In the genomic region with DNA sequence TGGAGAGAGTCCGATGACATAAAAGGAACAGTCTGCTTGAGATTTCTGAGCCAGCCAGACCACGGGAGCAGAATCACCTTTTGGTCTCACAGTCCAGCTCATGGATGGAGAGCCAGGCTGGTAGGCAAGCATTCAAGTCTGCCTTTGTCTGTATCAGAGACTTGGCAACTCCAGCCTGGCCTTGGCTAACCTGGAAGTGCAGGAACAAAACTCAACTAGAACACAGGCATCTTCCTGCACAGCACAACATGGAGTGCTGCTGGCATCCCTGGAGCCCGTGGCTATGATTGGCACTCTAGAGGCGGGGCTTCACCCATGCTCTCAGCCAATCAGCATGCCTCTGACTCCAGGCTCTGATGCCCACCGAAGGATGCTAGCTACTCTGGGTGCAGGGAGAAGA, we compare ENCODE assay signal across 16 mouse cellular contexts. TPM values are rescaled to one million over a fixed set of nuclear protein-coding genes. Genes with fewer than 3 reads are reported as not detected.
DNase-seq lines count a peak whose midpoint lies in the region; ATAC-seq and TF ChIP-seq lines count a peak whose summit lies in the region.
"Had no signal": no experiment of that assay in that cellular context is flagged by ENCODE, and none has a peak within 500 bp of the region (broad histone marks: within the 10 kb centered on the region; RNA-seq: fewer than 3 reads in every experiment).

No protein-coding gene starts in this region.

- H3K4me2 ChIP-seq in hindbrain, embryonic 14.5 days (replicated peaks) = no peak overlapping the region
- H3K4me2 ChIP-seq in hindbrain, embryonic 12.5 days (replicated peaks) = no peak overlapping the region
- no peak overlapping the region for H3K4me2 ChIP-seq in midbrain, embryonic 13.5 days (replicated peaks)
- no peak overlapping the region for H3K4me2 ChIP-seq in midbrain, postnatal 0 days (ENCODE audit: low read depth, low read length, poor library complexity, severe bottlenecking)
- H3K4me2 ChIP-seq: liver, embryonic 11.5 days; lung, embryonic 15.5 days; neural tube, embryonic 13.5 days had no signal

- no peak overlapping the region for H3K27ac ChIP-seq in hindbrain, embryonic 14.5 days
- no peak overlapping the region for H3K27ac ChIP-seq in hindbrain, embryonic 12.5 days
- H3K27ac ChIP-seq in midbrain, embryonic 13.5 days = no peak overlapping the region
- no peak overlapping the region for H3K27ac ChIP-seq in midbrain, embryonic 10.5 days (replicated peaks)
- no peak overlapping the region for H3K27ac ChIP-seq in midbrain, postnatal 0 days (ENCODE audit: low read depth, low read length)
- no peak overlapping the region for H3K27ac ChIP-seq in limb, embryonic 10.5 days
- H3K27ac ChIP-seq: lung, embryonic 15.5 days; neural tube, embryonic 13.5 days had no signal

- no peaks in the 10 kb centered on the region for H3K27me3 ChIP-seq in hindbrain, embryonic 14.5 days (ENCODE audit: control insufficient read depth, insufficient read depth, low read length)
- H3K27me3 ChIP-seq in hindbrain, embryonic 12.5 days = no peaks in the 10 kb centered on the region
- H3K27me3 ChIP-seq in midbrain, embryonic 13.5 days = no peaks in the 10 kb centered on the region
- no peaks in the 10 kb centered on the region for H3K27me3 ChIP-seq in midbrain, embryonic 10.5 days (ENCODE audit: low read depth, poor library complexity, severe bottlenecking)
- no peaks in the 10 kb centered on the region for H3K27me3 ChIP-seq in midbrain, postnatal 0 days (ENCODE audit: insufficient read depth, low read length)
- H3K27me3 ChIP-seq in limb, embryonic 10.5 days (ENCODE audit: low read depth, poor library complexity, severe bottlenecking) = no peaks in the 10 kb centered on the region
- H3K27me3 ChIP-seq: lung, embryonic 15.5 days; neural tube, embryonic 13.5 days had no signal

- 68% methylated on average over 5 of the region's 5 CpGs for WGBS in hindbrain, embryonic 14.5 days
- whole genome bisulfite sequencing in hindbrain, embryonic 12.5 days = 62% methylated on average over 5 of the region's 5 CpGs
- 73% methylated on average over 5 of the region's 5 CpGs for WGBS in midbrain, embryonic 13.5 days
- WGBS in midbrain, embryonic 10.5 days = 83% methylated on average over 5 of the region's 5 CpGs
- WGBS in midbrain, postnatal 0 days = 68% methylated on average over 5 of the region's 5 CpGs
- WGBS in limb, embryonic 10.5 days = 92% methylated on average over 5 of the region's 5 CpGs

- H3K9ac ChIP-seq in hindbrain, embryonic 14.5 days = no peak overlapping the region
- H3K9ac ChIP-seq in hindbrain, embryonic 12.5 days = no peak overlapping the region
- no peak overlapping the region for H3K9ac ChIP-seq in midbrain, embryonic 13.5 days (replicated peaks)
- H3K9ac ChIP-seq in midbrain, postnatal 0 days (replicated peaks; ENCODE audit: low read length, poor library complexity, severe bottlenecking) = no peak overlapping the region
- H3K9ac ChIP-seq: lung, embryonic 15.5 days; neural tube, embryonic 13.5 days had no signal

- no peaks in the 10 kb centered on the region for H3K4me1 ChIP-seq in hindbrain, embryonic 14.5 days (replicated peaks; ENCODE audit: control insufficient read depth, insufficient read depth, low read length)
- no peaks in the 10 kb centered on the region for H3K4me1 ChIP-seq in hindbrain, embryonic 12.5 days
- no peaks in the 10 kb centered on the region for H3K4me1 ChIP-seq in midbrain, embryonic 13.5 days (replicated peaks)
- no peaks in the 10 kb centered on the region for H3K4me1 ChIP-seq in midbrain, embryonic 10.5 days
- H3K4me1 ChIP-seq in midbrain, postnatal 0 days (ENCODE audit: insufficient read depth, low read length) = no peaks in the 10 kb centered on the region
- H3K4me1 ChIP-seq in limb, embryonic 10.5 days = no peaks in the 10 kb centered on the region
- H3K4me1 ChIP-seq: lung, embryonic 15.5 days; neural tube, embryonic 13.5 days had no signal

- no peak for TF ChIP-seq CTCF in midbrain, postnatal 0 days (IDR thresholded peaks at IDR 0.05)

- no peaks in the 10 kb centered on the region for H3K9me3 ChIP-seq in hindbrain, embryonic 14.5 days (ENCODE audit: control insufficient read depth, low read length)
- H3K9me3 ChIP-seq in hindbrain, embryonic 12.5 days (replicated peaks) = no peaks in the 10 kb centered on the region
- no peaks in the 10 kb centered on the region for H3K9me3 ChIP-seq in midbrain, embryonic 13.5 days
- H3K9me3 ChIP-seq in midbrain, embryonic 10.5 days (replicated peaks) = no peaks in the 10 kb centered on the region
- no peaks in the 10 kb centered on the region for H3K9me3 ChIP-seq in midbrain, postnatal 0 days (ENCODE audit: low read length)
- H3K9me3 ChIP-seq in limb, embryonic 10.5 days (replicated peaks) = no peaks in the 10 kb centered on the region
- H3K9me3 ChIP-seq: lung, embryonic 15.5 days; neural tube, embryonic 13.5 days had no signal

- H3K4me3 ChIP-seq in hindbrain, embryonic 14.5 days (replicated peaks; ENCODE audit: low read length) = no peak overlapping the region
- H3K4me3 ChIP-seq in hindbrain, embryonic 12.5 days = no peak overlapping the region
- no peak overlapping the region for H3K4me3 ChIP-seq in midbrain, embryonic 13.5 days (replicated peaks)
- H3K4me3 ChIP-seq in midbrain, embryonic 10.5 days = no peak overlapping the region
- H3K4me3 ChIP-seq in midbrain, postnatal 0 days (ENCODE audit: low read depth, low read length) = no peak overlapping the region
- no peak overlapping the region for H3K4me3 ChIP-seq in limb, embryonic 10.5 days
- H3K4me3 ChIP-seq: lung, embryonic 15.5 days; neural tube, embryonic 13.5 days had no signal

- DNase-seq in hindbrain, embryonic 14.5 days (ENCODE audit: low spot score) = peak; percentile 37
- DNase-seq in midbrain, embryonic 10.5 days (ENCODE audit: low spot score) = no peak
- peak; percentile 13 to 16 for DNase-seq in cerebellum, postnatal 36 days
- DNase-seq in midbrain, postnatal 0 days (ENCODE audit: low spot score) = peak; percentile 57
- DNase-seq in limb, embryonic 10.5 days (ENCODE audit: low spot score) = no peak
- DNase-seq: adrenal gland, postnatal 25 days; gastrocnemius, postnatal 14 days; heart, postnatal 14 days; kidney, postnatal 4 days had no signal

- H3K36me3 ChIP-seq in hindbrain, embryonic 14.5 days (replicated peaks; ENCODE audit: control insufficient read depth, insufficient read depth) = no peaks in the 10 kb centered on the region
- no peaks in the 10 kb centered on the region for H3K36me3 ChIP-seq in hindbrain, embryonic 12.5 days
- H3K36me3 ChIP-seq in midbrain, embryonic 13.5 days = no peaks in the 10 kb centered on the region
- H3K36me3 ChIP-seq in midbrain, embryonic 10.5 days = no peaks in the 10 kb centered on the region
- no peaks in the 10 kb centered on the region for H3K36me3 ChIP-seq in midbrain, postnatal 0 days (ENCODE audit: insufficient read depth, low read length)
- H3K36me3 ChIP-seq in limb, embryonic 10.5 days = no peaks in the 10 kb centered on the region
- H3K36me3 ChIP-seq: lung, embryonic 15.5 days; neural tube, embryonic 13.5 days had no signal

- ATAC-seq in hindbrain, embryonic 14.5 days (ENCODE audit: low FRiP score) = peak; percentile 51; the same call in 1 of the 2 replicates
- ATAC-seq in hindbrain, embryonic 12.5 days (ENCODE audit: low FRiP score) = no peak
- ATAC-seq in midbrain, embryonic 13.5 days = peak; percentile 55; the same call in 1 of the 2 replicates
- ATAC-seq in midbrain, postnatal 0 days (ENCODE audit: low FRiP score) = peak; percentile 65; the same call in 1 of the 2 replicates
- ATAC-seq: intestine, postnatal 0 days had no signal

RNA-seq across cellular contexts. Expression of a gene that starts 38.0 kb away (rescaled TPM):
- 7.1 and 8.7 TPM in 2 replicates for polyA plus RNA-seq in hindbrain, embryonic 14.5 days (2014; fragmentation: Nextera tagmentation; extraction: Ambion mirVana)
- 2.3 and 2.6 TPM in 2 replicates for polyA plus RNA-seq in hindbrain, embryonic 12.5 days (2016; fragmentation: Nextera tagmentation; extraction: Ambion mirVana)
- 3.8 and 4.1 TPM in 2 replicates for polyA plus RNA-seq in midbrain, embryonic 13.5 days (2015; fragmentation: Nextera tagmentation; extraction: Ambion mirVana)
- 1.2 and 1.7 TPM in 2 replicates for polyA plus RNA-seq in midbrain, embryonic 10.5 days (2016; fragmentation: Nextera tagmentation; extraction: Ambion mirVana)
- total RNA-seq in midbrain, postnatal 0 days (2014; rRNA removed) = 19.9 and 36.4 TPM in 2 replicates
- polyA plus RNA-seq in midbrain, postnatal 0 days (2015; fragmentation: Nextera tagmentation; extraction: Ambion mirVana) = 16.4 and 18.7 TPM in 2 replicates
- 0.05 TPM in 2 replicates for polyA plus RNA-seq in limb, embryonic 10.5 days (2016; fragmentation: Nextera tagmentation; extraction: Ambion mirVana)
- total RNA-seq: MEL had no signal

Comparison
In these comparisons a context has a peak if more than half of its experiments do, and no peak if none do; other contexts are left out.
1. DNase-seq: peak in hindbrain, embryonic 14.5 days (single experiment), cerebellum, postnatal 36 days (2 of 2) and midbrain, postnatal 0 days (single experiment); none in midbrain, embryonic 10.5 days (single experiment) and limb, embryonic 10.5 days (single experiment).